Mouse (Mus musculus) thymus, adult 2 months (tissue): ENCODE measurements around the gene Slc30a5.

Experiments
- CTCF ChIP-seq: fragments of 200-500 bp; IDR thresholded peaks from 2 replicates; pipeline ENCODE4 v1.5.1; 2012; ENCODE audit warnings: mild to moderate bottlenecking, control low read depth, low read length, moderate library complexity, borderline replicate concordance; ENCODE audit not compliant: control insufficient read depth, poor library complexity, insufficient read depth; ENCODE audit errors: extremely low read depth
- POLR2A ChIP-seq: fragments of 200-500 bp; IDR thresholded peaks from 2 replicates; pipeline ENCODE4 v1.6.1; 2012; ENCODE audit warnings: mild to moderate bottlenecking, low read length, control low read depth, moderate library complexity; ENCODE audit not compliant: control insufficient read depth, poor library complexity, insufficient read depth; ENCODE audit errors: extremely low read depth

DNA sequence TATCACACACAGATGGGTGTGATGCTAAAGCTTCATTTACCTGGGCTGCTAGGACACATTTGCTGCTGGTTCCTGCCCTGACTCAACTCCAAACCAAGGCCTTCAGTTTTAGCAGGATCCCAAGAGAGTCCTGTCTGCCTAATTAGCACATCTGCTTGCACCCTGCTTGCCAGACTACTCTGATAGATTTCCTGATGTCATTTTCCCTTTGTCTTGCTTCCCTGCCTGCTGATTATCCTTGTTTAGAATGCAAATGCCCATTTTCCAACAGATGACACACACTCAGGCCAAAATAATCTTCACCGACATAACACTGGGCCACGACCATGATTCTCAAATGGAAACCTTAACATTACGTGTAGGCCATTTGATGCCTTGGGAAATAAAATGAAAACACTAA is 41.4 kb upstream of the Slc30a5 start:
- TF ChIP-seq CTCF (no peak), POLR2A (no peak)
